Mouse (Mus musculus): ENCODE measurements around the gene Ylpm1.

Gene Ylpm1

DNA sequence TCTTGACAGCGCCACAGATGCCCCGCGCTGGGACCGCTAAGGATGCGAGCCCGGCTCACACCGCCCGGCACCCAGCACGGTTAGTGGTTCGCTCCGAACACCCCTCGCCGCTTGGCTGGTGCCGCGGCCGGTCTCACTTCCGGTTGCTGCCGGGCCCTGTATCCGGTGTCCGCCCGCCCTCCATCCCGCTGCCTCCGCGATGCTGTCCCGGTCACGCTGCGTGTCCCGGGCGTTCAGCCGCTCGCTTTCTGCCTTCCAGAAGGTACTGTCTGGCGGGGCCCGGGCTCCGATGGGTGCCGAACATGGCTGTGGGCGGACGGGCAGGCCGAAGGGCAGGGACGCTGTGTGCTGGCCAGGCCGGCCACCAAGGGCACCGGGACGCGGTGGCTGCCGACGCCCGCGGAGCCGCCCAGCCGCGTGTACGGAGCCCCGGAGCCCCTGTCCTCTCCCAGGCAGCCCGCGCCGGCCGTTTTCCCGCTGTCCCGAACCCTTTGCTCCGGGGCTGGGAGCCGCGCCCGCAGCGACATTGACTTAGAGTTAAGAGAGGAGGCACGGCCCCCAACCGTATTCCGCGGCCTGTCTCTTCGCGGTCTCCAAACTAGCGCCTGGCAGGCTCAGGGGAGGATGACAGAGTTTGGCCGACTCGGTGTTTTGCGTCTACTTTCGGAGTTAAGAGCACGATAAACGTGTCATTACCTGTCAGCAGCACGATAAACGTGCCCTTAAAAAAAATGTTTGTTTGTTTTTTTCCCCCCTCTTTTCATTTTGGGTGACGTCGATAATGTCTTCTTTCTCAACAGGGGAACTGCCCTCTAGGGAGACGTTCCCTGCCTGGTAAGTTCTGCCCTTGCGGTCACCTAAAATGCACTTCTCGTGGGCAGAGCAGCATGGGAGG is 114.8 kb downstream of the Ylpm1 start, which contains the start of the genes Prox2 and Dlst:
TSS of gene Prox2 (minus strand) at position 62 of the 895 bp plus-strand sequence.
TSS of gene Dlst (plus strand) at position 136 of the 895 bp plus-strand sequence.
- peak; percentile 85 for DNase-seq

DNA sequence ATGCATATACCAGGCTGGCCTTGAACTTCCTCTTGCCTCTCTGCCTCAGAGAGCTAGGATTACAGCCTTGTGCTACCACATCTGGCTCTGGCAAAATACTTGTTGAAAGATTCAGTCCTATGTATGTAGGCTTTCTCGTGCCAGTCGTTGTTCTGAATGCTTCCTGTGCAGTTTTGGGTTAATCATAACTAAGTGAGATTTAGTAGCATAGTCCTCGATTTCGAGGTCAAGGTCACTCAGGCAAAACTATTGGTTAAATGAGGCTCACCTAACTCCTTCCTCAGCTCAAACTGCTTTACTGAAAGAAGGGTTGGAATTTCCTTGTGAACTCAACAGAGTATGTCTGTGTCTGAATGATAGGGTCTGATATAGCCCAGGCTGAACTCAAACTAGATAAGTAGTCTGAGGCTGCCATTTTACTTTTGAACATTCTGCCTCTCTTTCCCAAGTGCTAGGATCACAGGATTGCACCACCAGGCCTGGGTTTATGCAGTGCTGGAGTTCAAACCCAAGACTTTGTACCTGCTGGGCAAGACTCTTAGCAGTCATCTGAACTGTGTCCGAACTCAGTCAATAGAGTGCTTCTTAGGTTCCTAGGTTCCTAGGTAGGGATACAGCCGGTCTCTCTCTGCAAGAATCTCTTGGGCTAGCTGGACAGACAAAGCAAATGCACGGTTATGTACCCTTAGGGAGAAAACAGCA is 116.6 kb downstream of the Ylpm1 start:
- no peak for DNase-seq

DNA sequence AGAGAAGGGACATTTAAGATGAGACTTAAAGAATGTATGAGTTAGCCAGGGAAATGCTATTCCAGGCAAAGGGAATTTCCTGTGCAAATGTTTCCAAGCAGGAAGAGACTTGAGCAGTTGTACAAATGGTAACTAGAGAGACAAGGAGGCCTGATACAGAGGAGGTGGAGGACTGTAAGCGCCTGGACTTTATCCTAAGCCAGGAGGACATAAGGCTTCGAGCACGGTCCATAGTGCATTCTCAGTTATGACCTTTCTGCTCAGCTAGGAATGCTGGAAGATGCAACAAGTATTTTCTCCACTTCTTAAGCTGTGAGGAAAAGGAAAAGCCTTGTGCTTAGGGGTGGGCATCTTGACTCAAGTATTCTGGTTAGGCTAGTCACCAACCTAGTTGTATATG is 117.2 kb downstream of the Ylpm1 start:
- DNase-seq: no peak

DNA sequence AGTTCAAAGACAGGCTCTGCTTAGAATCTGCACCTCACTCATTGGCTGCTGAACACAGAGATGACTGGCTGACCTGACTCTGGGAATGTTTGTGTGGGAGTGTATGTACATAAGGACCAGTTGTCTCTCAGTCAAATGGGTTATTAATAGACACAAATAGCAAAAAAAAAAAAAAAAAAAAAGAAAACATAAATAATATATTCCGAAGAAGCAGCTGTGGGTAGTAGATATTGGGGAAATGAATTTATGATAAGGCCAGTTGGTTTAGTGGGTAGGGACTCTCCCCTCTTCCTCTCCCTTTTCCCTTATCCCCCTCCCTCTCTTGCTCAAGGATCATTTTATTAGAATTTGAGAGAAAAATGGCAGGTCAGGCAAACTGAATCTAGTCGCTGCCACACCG is 117.8 kb downstream of the Ylpm1 start:
- no peak for DNase-seq

- no peak for DNase-seq
These were observed 119.6 kb downstream of the Ylpm1 start for GRCm38 (mm10) chr12:85115678-85116077.

All from layer of hippocampus, adult 9-11 months (tissue).